In the genomic region with DNA sequence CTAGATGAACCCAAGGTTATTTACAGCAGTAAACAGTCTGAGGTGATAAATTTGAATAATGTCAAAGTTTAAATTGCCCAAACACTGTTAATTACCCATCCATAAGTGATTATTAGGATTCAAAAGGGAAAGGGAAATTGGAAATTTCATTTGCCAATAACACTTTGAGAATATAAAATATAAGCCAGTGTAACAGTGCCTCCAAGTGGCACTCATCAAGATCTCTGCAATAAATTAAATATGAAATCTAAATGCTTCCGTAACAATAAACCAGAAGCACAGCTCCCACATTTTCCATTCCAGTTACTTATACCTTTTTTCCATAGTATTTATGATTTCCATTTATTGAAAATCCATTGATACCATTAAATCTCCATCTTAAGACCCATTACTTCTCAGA, we compare ENCODE assay signal across 31 mouse cellular contexts.
A peak's percentile ranks its signal among the peaks of the same experiment; 100 is the strongest.
DNase-seq lines count a peak whose midpoint lies in the region; ATAC-seq lines count a peak whose summit lies in the region.
"Had no signal": no experiment of that assay in that cellular context is flagged by ENCODE, and none has a peak within 500 bp of the region (broad histone marks: within the 10 kb centered on the region; RNA-seq: fewer than 3 reads in every experiment).

No protein-coding gene starts in this region.

- no peak overlapping the region for H3K4me3 ChIP-seq in hindbrain, embryonic 14.5 days (replicated peaks; ENCODE audit: low read length)
- H3K4me3 ChIP-seq in hindbrain, embryonic 11.5 days (ENCODE audit: low read depth, low read length), result no peak overlapping the region
- H3K4me3 ChIP-seq: embryonic facial prominence, embryonic 12.5 days; heart, embryonic 10.5 days; heart, embryonic 15.5 days; hindbrain, embryonic 12.5 days; kidney, embryonic 15.5 days; limb, embryonic 13.5 days; liver, embryonic 13.5 days; neural tube, embryonic 13.5 days had no signal

- no peaks in the 10 kb centered on the region for H3K27me3 ChIP-seq in hindbrain, embryonic 14.5 days (ENCODE audit: control insufficient read depth, insufficient read depth, low read length)
- no peaks in the 10 kb centered on the region for H3K27me3 ChIP-seq in hindbrain, embryonic 11.5 days (ENCODE audit: control insufficient read depth, insufficient read depth, low read length)
- H3K27me3 ChIP-seq: embryonic facial prominence, embryonic 12.5 days; heart, embryonic 15.5 days; hindbrain, embryonic 12.5 days; kidney, embryonic 15.5 days; limb, embryonic 13.5 days; liver, embryonic 13.5 days; neural tube, embryonic 13.5 days had no signal

- H3K9ac ChIP-seq in hindbrain, embryonic 14.5 days, result no peak overlapping the region
- H3K9ac ChIP-seq in hindbrain, embryonic 11.5 days (ENCODE audit: low read depth, low read length), result no peak overlapping the region
- H3K9ac ChIP-seq: embryonic facial prominence, embryonic 12.5 days; heart, embryonic 15.5 days; hindbrain, embryonic 12.5 days; kidney, embryonic 15.5 days; limb, embryonic 13.5 days; liver, embryonic 13.5 days; neural tube, embryonic 13.5 days had no signal

- no peak overlapping the region for H3K27ac ChIP-seq in hindbrain, embryonic 14.5 days
- no peak overlapping the region for H3K27ac ChIP-seq in hindbrain, embryonic 11.5 days (ENCODE audit: low read depth, low read length)
- H3K27ac ChIP-seq: embryonic facial prominence, embryonic 12.5 days; heart, embryonic 10.5 days; heart, embryonic 15.5 days; hindbrain, embryonic 12.5 days; kidney, embryonic 15.5 days; limb, embryonic 13.5 days; liver, embryonic 13.5 days; neural tube, embryonic 13.5 days had no signal

- no peak for ATAC-seq in hindbrain, embryonic 14.5 days (ENCODE audit: low FRiP score)
- no peak for ATAC-seq in hindbrain, embryonic 11.5 days (ENCODE audit: low FRiP score)
- ATAC-seq: activated CD4-positive, CD25-positive, alpha-beta regulatory T cell, adult 4 months; CD4-positive, CD25-positive, alpha-beta regulatory T cell, adult 4 months; inflammation-experienced regulatory T-cells, adult 6 months had no signal

- no peak overlapping the region for H3K4me2 ChIP-seq in hindbrain, embryonic 14.5 days (replicated peaks)
- no peak overlapping the region for H3K4me2 ChIP-seq in hindbrain, embryonic 11.5 days (replicated peaks; ENCODE audit: low read depth, low read length)
- H3K4me2 ChIP-seq: embryonic facial prominence, embryonic 12.5 days; heart, embryonic 15.5 days; hindbrain, embryonic 12.5 days; kidney, embryonic 15.5 days; limb, embryonic 13.5 days; liver, embryonic 13.5 days; neural tube, embryonic 13.5 days had no signal

- H3K36me3 ChIP-seq in hindbrain, embryonic 14.5 days (replicated peaks; ENCODE audit: control insufficient read depth, insufficient read depth), result no peaks in the 10 kb centered on the region
- H3K36me3 ChIP-seq in hindbrain, embryonic 11.5 days (ENCODE audit: control insufficient read depth, insufficient read depth, low read length), result no peaks in the 10 kb centered on the region
- H3K36me3 ChIP-seq: embryonic facial prominence, embryonic 12.5 days; heart, embryonic 10.5 days; heart, embryonic 15.5 days; hindbrain, embryonic 12.5 days; kidney, embryonic 15.5 days; limb, embryonic 13.5 days; liver, embryonic 13.5 days; neural tube, embryonic 13.5 days had no signal

- DNase-seq in hindbrain, embryonic 14.5 days (ENCODE audit: low spot score), result peak; percentile 45
- DNase-seq in hindbrain, embryonic 11.5 days (ENCODE audit: low spot score), result no peak
- peak; percentile 5 to 7 for DNase-seq in left cerebral cortex, postnatal 14 days (ENCODE audit: low spot score in 2 of 2)
- DNase-seq in left cerebral cortex, adult 18-20 months (ENCODE audit: low spot score in 2 of 2), result no peak
- DNase-seq in retina, embryonic 14.5 days (ENCODE audit: low spot score), result peak; percentile 10
- no peak for DNase-seq in retina, postnatal 1 day
- no peak for DNase-seq in urinary bladder, postnatal 36 days (ENCODE audit: low spot score in 2 of 2)
- no peak for DNase-seq in embryo, embryonic 9.5 days (ENCODE audit: extremely low spot score)
- DNase-seq: adrenal gland, adult 2 months; adrenal gland, postnatal 36 days; cerebellum, adult 8-10 months; cerebellum, postnatal 25 days; gastrocnemius, postnatal 25 days; heart, adult 11 months; kidney, adult 18-20 months; kidney, postnatal 36 days; layer of hippocampus, postnatal 36 days; liver, embryonic 13.5 days; lung, adult 18-20 months; lung, postnatal 10 days; right cerebral cortex, postnatal 14 days had no signal

- H3K4me1 ChIP-seq in hindbrain, embryonic 14.5 days (replicated peaks; ENCODE audit: control insufficient read depth, insufficient read depth, low read length), result 0 out of 2 replicates have a peak, but pooled peaks cover 4% of the 10 kb centered on the region
- no peaks in the 10 kb centered on the region for H3K4me1 ChIP-seq in hindbrain, embryonic 11.5 days (replicated peaks; ENCODE audit: control insufficient read depth, insufficient read depth, low read length)
- H3K4me1 ChIP-seq: embryonic facial prominence, embryonic 12.5 days; heart, embryonic 10.5 days; heart, embryonic 15.5 days; hindbrain, embryonic 12.5 days; kidney, embryonic 15.5 days; limb, embryonic 13.5 days; liver, embryonic 13.5 days; neural tube, embryonic 13.5 days had no signal

- no peaks in the 10 kb centered on the region for H3K9me3 ChIP-seq in hindbrain, embryonic 14.5 days (ENCODE audit: control insufficient read depth, low read length)
- H3K9me3 ChIP-seq in hindbrain, embryonic 11.5 days (ENCODE audit: control insufficient read depth, low read length), result no peaks in the 10 kb centered on the region
- H3K9me3 ChIP-seq: embryonic facial prominence, embryonic 12.5 days; heart, embryonic 10.5 days; heart, embryonic 15.5 days; hindbrain, embryonic 12.5 days; kidney, embryonic 15.5 days; limb, embryonic 13.5 days; liver, embryonic 13.5 days; neural tube, embryonic 13.5 days had no signal

- intact Hi-C loops in left cerebral cortex, postnatal 14 days (cut with DNase I), result loop anchor here (10.0 kb wide), 1 partner anchor 354 kb away; no protein-coding TSS in a partner anchor

- 78% methylated on average over 1 of the region's 1 CpGs for WGBS in hindbrain, embryonic 14.5 days
- 88% methylated on average over 1 of the region's 1 CpGs for WGBS in hindbrain, embryonic 11.5 days

Comparison
In these comparisons a context has a peak if more than half of its experiments do, and no peak if none do; other contexts are left out.
1. DNase-seq: peak in hindbrain, embryonic 14.5 days (single experiment), left cerebral cortex, postnatal 14 days (2 of 2) and retina, embryonic 14.5 days (single experiment); none in hindbrain, embryonic 11.5 days (single experiment), left cerebral cortex, adult 18-20 months (0 of 2), retina, postnatal 1 day (single experiment), urinary bladder, postnatal 36 days (0 of 2) and embryo, embryonic 9.5 days (single experiment).